Mouse (Mus musculus) central nervous system, embryonic 14 days (tissue): ENCODE measurements around the gene Thap7. TPM values are rescaled to one million over a fixed set of nuclear protein-coding genes. Genes with fewer than 3 reads are reported as not detected.

Experiments
- polyA plus RNA-seq: library from polyadenylated mRNA; depleted of rRNA; stranded (reverse); fragments of >200 nt; gene quantifications from 2 replicates; pipeline ENCODE4 v1.2.3, GENCODE M21; 2012; rRNA removed

Thap7 gene
- polyA plus RNA-seq: 77.6 and 81.3 TPM in 2 replicates

DNA sequence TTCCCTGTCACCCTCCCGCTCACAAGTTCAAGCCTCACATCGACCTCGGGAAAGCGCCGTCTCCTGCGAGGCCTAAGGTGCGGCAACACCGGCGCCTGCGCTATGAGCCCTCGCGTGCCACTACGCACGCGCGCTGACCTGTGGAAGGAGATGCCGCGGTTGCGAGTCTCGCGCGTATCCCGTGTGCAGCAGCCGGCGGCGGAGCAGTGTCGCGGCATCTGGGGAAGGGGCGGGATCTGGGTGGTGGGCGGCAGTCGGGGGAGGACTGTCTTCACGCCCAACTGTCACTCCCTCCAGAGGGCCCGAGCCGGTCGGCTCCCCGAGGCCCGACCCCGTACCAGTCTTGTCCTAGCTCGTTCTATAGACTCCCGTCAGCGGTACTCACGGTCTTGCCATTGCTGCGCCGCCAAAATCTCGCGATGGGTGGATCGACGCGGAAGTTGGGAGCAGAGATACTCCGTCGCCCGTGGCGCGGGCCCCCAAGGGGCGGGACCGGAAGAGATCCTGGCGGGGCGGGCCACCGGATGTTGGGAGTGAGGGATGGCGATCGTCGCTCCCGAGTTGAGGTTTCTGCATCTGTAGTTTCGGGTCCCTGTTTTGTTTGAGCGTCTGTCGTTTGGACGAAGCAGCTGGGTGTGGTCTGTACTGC, at the start of gene Thap7:
Gene Thap7, minus strand, starts transcription at position 497 of the 649 bp plus-strand sequence.

DNA sequence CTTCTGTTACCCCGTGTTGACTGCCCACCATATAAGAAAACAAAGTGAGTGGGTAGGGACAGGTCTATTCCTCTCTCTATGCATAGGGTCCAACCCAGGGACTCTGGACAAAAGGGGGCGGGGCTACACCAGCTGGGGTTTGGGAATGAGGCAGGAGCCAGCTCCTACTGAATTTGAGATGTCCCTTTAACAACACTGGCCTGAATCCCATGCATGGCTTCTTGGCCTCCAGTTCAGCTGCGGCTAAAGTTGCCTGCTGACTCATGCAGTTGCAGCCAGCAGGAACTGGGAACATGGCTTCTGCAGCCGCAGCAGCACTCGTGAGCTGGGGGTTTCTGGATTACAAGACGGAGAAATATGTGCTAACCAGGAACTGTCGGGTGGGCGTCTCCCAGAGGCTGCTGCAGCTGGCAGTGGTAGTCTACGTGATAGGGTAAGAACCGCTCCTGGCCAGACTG, 30.8 kb upstream of the Thap7 start, which contains the start of gene P2rx6:
Gene P2rx6, plus strand, starts transcription at position 135 of the 458 bp plus-strand sequence.

GRCm38 (mm10) chr16:17561128-17561750, 30.3 kb upstream of the Thap7 start, which contains the start of gene Lrrc74b:
Lrrc74b (minus strand) TSS chr16:17561247.

GRCm38 (mm10) chr16:17508546-17509239, 22.2 kb downstream of the Thap7 start, which contains the start of gene Lztr1:
Lztr1 (plus strand) TSS chr16:17508688.

GRCm38 (mm10) chr16:17489469-17490111, 41.3 kb downstream of the Thap7 start, which contains the start of gene Aifm3:
Aifm3 (plus strand) TSS chr16:17489611.

Other genes starting within 250 kb of the Thap7 start
- 1.1 and 1.5 TPM in 2 replicates for gene Serpind1, start 199.8 kb downstream of the Thap7 start, polyA plus RNA-seq
- 12.6 and 13.4 TPM in 2 replicates for gene Snap29, start 125.2 kb downstream of the Thap7 start, polyA plus RNA-seq
- gene Pi4ka, start 124.8 kb downstream of the Thap7 start, polyA plus RNA-seq: 131 and 133 TPM in 2 replicates
- gene Crkl, start 79.1 kb downstream of the Thap7 start, polyA plus RNA-seq: 33.8 and 39.8 TPM in 2 replicates
- gene Aifm3, start 41.5 kb downstream of the Thap7 start, polyA plus RNA-seq: 16.5 and 20.2 TPM in 2 replicates
- 264 and 273 TPM in 2 replicates for gene Lztr1, start 22.4 kb downstream of the Thap7 start, polyA plus RNA-seq
- 0.45 and 0.53 TPM in 2 replicates for gene Lrrc74b, start 30.1 kb upstream of the Thap7 start, polyA plus RNA-seq
- 1.5 and 2.1 TPM in 2 replicates for gene P2rx6, start 30.7 kb upstream of the Thap7 start, polyA plus RNA-seq
- 20.6 and 23.0 TPM in 2 replicates for gene Slc7a4, start 52.1 kb upstream of the Thap7 start, polyA plus RNA-seq
- gene Smpd4, start 88.2 kb upstream of the Thap7 start, polyA plus RNA-seq: 96.9 and 97.1 TPM in 2 replicates
- gene Ccdc74a, start 115.3 kb upstream of the Thap7 start, polyA plus RNA-seq: 7.2 and 8.7 TPM in 2 replicates
- 66.0 and 74.6 TPM in 2 replicates for gene Med15, start 201.8 kb upstream of the Thap7 start, polyA plus RNA-seq
- 87.9 and 99.2 TPM in 2 replicates for gene Klhl22, start 228.5 kb upstream of the Thap7 start, polyA plus RNA-seq